Mouse (Mus musculus) CD4-positive naive resting alpha-beta T cell, adult 76 days (primary cell): ENCODE results near the gene Ift46. TPM values are rescaled to one million over a fixed set of nuclear protein-coding genes. Genes with fewer than 3 reads are reported as not detected.

Experiments used
- total RNA-seq: library from RNA; stranded (reverse); gene quantifications from one replicate; pipeline ENCODE4 v1.2.4, GENCODE M21; 2023

Gene Ift46
- 61.6 TPM for total RNA-seq

GRCm38 (mm10) chr9:44767101-44768028 is at the start of gene Ift46, which contains the start of gene Arcn1:
Ift46 (plus strand) TSS chr9:44767908.
Arcn1 (minus strand) TSS chr9:44767845.

GRCm38 (mm10) chr9:44734524-44735494 is 32.9 kb upstream of the Ift46 start, which contains the start of gene Phldb1:
Phldb1 (minus strand) TSS chr9:44735198.

GRCm38 (mm10) chr9:44799102-44799957 is 31.6 kb downstream of the Ift46 start, which contains the start of gene Tmem25:
Tmem25 (minus strand) TSS chr9:44799307.

GRCm38 (mm10) chr9:44802808-44803450 is 35.2 kb downstream of the Ift46 start, which contains the start of gene Ttc36:
Ttc36 (minus strand) TSS chr9:44803072.

Other genes with a start within 250 kb of the Ift46 start
- gene Cxcr5, start 206.0 kb upstream of the Ift46 start, total RNA-seq, result 26.2 TPM
- 258 TPM for gene Ddx6, start 163.0 kb upstream of the Ift46 start, total RNA-seq
- gene Treh, start 94.7 kb upstream of the Ift46 start, total RNA-seq, result not detected
- gene Phldb1, start 32.7 kb upstream of the Ift46 start, total RNA-seq, result 1.8 TPM
- gene Arcn1, start 63 bp upstream of the Ift46 start, total RNA-seq, result 145 TPM
- gene Tmem25, start 31.4 kb downstream of the Ift46 start, total RNA-seq, result 1.6 TPM
- 2.9 TPM for gene Ttc36, start 35.2 kb downstream of the Ift46 start, total RNA-seq
- 152 TPM for gene Kmt2a, start 113.4 kb downstream of the Ift46 start, total RNA-seq
- gene Atp5l, start 152.8 kb downstream of the Ift46 start, total RNA-seq, result 136 TPM
- 94.2 TPM for gene Ube4a, start 197.7 kb downstream of the Ift46 start, total RNA-seq
- gene Cd3g, start 212.5 kb downstream of the Ift46 start, total RNA-seq, result 393 TPM
- 357 TPM for gene Cd3d, start 213.9 kb downstream of the Ift46 start, total RNA-seq
- gene Cd3e, start 241.7 kb downstream of the Ift46 start, total RNA-seq, result 690 TPM